Mouse (Mus musculus) left cerebral cortex, postnatal 36 days (tissue): ENCODE measurements around the gene Pou2f3. TPM values are rescaled to one million over a fixed set of nuclear protein-coding genes. Genes with fewer than 3 reads are reported as not detected.
A peak's percentile ranks its signal among the peaks of the same experiment; 100 is the strongest.
"Not testable (repeated sequence)": the region's sequence is repeated elsewhere in the genome, so short reads cannot be mapped to it uniquely, and the experiment has no call there.

Source experiments
- DNase-seq, 2 experiments: peaks; one replicate each; pipeline ENCODE4 v3.0.0; 2021 to 2022; ENCODE audit warnings: low spot score in 2 of 2, mixed read lengths in 1 of 2
- intact Hi-C: fragments of 180-260 bp; cut with DNase I; formaldehyde crosslinking; loops from one replicate; pipeline ENCODE4 v1.15.1; 2025
- total RNA-seq, 2 experiments: library from RNA; stranded (reverse); gene quantifications; 2 replicates each; pipeline ENCODE4 v1.2.3; 2021

The Pou2f3 gene
- total RNA-seq, 2 experiments from 2014 or later, result 0.29 TPM; not detected in 1

DNA sequence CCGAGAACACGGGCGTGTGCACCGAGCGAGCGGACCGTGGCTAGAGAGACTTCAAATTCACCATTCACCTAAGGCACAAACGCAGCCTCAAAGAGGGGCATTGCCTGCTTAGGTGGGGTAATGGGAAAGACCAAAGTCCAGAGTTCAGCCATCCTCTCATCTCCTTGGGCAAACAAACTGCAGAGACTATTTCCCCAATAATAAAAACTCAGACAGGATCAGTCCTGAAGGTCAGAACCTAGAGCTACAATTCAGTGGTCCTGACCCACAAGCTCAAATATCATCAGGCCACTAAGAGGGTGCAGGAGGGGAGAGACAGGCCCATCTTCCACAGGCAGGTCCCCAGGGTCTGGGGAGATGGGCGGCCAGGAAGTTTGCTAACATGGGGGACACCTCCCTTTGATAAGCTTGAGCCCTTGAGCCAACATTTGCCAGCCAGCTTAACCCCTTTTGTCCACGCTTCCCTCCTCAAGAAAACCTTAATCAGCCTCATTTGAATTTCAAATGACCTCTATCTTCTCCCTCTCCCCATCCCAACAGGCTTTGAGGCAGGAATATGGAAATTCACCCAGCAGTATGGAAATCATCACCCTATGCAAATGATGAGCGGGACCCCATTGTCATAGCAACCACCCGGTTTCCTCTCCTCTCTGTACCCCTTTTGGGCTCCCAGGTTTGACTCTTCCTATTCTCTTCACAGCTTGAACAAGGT lies 21.7 kb downstream of the Pou2f3 start:
- intact Hi-C loops, result no loop called here
- no peak for DNase-seq

DNA sequence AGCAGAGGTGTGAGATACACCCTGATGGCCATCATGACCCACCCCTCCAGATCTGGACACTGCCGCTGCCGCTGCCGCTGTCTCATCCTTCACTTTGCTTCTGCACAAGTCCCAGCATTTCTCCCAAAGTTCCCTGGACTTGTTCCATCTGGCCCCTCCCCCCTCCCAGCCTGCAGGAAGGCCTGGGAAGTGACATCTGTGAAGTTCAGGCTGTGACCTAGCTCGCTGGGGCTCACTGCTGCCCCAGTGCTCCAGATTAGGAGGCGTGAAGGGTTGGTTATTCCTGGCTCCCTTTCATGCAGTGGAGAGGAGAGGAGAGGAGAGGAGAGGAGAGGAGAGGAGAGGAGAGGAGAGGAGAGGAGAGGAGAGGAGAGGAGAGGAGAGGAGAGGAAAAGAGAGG lies 30.6 kb downstream of the Pou2f3 start:
- no peak for DNase-seq
- intact Hi-C loops, result no loop called here

DNA sequence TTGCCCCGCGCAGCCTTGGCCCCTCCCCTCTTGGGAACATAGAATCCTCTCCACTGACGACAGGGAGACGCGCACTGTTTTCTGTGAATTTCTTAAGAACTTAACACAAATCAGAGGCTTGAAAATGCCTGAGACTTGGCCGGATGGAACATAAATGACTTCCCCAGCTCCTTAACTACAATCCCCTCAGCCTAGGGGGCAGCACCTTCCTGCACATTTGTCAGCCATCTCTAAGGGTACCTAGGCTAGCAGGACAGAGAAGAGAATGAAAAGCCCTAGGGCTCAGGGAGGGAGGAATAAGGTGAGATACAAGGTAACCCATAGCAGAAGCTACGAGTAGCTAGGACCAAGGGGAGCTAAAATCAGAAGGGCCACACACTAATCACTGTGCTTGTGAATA lies 32.0 kb downstream of the Pou2f3 start:
- no peak for DNase-seq
- intact Hi-C loops, result no loop called here

DNA sequence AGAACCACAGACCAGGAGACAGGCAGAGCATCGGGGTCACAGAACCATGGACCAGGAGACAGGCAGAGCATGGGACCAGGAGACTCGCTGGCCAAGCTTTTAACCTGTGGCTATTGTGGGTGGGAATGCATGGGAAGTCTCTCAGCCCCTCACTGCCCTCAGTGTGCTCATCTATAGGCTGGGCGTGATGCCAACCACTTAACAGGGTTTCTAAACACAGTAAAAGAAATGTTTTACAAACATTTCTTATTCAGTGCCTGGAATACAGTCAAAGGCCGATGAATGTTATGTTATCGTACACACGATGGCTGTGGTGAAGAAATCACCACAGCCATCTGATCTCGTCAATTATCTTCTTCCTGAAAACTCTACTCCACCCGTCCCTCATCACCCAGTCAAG lies 43.1 kb downstream of the Pou2f3 start:
- no peak for DNase-seq
- intact Hi-C loops, result no loop called here

DNA sequence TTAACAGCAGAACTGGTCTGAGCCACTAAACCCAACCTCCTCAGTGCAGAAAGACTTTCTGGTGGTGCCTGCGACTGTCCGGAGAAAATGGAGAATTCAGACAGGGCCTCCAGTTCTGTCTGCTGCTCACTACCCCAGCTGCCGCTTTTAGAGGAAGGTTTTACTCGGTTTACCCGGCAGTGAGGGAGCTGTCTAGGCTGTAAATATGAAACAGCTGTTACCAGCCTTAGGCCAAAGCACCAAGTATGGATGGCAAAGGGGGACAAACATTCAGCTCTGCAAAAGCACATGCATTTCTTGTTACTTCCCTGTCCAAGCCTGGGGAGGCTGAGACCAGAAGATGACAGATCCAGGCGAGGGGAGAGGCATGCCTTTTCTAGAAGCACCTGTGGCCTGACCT lies 43.8 kb downstream of the Pou2f3 start:
- intact Hi-C loops, result no loop called here

DNA sequence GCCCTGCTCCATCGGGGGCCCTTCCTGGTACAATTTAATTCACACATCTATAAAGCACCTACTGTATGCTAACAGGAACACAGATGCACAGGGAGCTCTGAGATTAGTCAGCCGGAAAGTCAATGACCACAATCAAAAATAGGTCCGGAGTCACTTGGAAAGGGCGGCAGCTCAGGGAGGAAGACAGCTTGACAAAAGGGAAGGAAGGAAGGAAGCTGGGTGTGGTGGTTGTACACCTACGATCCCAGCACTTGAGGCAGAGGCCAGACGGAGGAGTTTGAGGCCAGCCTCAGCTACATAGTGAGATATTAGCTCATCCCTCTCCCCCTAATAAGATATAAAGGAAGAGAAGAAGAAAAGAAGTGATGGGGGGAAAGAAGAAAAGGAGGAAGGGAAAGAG lies 54.2 kb downstream of the Pou2f3 start:
- DNase-seq, result no peak
- intact Hi-C loops, result no loop called here

More for the DNA sequence above, 43.8 kb downstream of the Pou2f3 start:
- DNase-seq, result no peak

DNA sequence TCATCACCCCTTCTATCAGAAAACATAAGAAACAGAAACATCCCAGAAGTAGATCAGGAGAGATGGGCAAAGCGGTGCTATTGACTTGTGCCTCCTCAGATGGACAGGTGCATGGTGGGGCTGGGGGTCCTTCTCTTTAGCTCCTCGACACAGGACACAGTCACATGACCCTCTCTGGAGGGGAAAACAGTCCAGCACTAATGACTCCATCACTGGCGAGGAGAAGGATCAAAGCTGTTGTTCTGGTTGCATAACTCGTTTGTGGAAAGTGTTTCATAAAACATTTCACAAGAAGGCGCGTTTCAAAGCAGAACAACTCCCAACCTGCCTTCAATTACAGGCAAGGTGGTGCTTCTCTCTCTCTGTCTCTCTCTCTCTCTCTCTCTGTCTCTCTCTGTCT lies 58.4 kb downstream of the Pou2f3 start:
- DNase-seq, result no peak
- intact Hi-C loops, result no loop called here

DNA sequence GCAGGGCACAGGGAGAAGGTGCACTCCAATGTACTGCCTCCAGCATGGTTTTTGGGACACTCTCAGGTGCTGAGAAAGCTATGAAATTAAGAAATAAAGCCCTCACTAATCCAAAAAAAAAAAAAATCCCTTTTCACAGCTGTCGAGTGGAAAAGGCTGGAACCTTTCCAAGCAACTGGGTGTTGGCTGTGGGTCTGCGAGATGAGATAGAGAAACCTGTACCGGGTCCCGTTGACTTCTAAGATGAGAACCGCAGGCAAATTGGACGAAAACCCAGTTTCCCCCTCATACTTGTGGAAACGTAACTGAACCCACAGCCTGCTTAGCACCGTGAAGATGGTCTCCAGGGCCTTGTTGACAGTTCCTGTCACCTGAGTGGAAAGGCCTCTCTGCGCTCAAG lies 59.2 kb downstream of the Pou2f3 start:
- DNase-seq, result no peak
- intact Hi-C loops, result no loop called here

DNA sequence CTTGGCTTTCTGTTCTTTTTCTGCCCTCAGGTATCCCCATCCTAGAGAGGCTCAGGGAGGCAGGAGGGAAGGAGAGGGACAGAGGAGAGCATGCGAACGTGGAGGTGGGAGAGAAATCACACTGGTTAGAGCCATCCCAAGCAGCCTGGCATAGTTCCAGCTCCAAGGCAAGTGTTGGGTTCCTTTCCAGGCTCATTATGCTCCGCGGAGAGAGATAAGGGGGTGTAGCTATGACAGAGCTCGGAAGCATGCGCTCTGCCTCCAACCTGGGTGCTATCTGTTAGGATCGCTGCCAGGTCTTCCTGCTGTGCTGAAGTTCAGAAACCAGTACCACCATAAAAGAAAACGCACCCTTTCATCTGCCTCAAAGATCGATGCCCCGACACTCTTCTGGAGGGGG lies 60.1 kb downstream of the Pou2f3 start:
- intact Hi-C loops, result no loop called here
- peak; percentile 69 to 80 for DNase-seq

DNA sequence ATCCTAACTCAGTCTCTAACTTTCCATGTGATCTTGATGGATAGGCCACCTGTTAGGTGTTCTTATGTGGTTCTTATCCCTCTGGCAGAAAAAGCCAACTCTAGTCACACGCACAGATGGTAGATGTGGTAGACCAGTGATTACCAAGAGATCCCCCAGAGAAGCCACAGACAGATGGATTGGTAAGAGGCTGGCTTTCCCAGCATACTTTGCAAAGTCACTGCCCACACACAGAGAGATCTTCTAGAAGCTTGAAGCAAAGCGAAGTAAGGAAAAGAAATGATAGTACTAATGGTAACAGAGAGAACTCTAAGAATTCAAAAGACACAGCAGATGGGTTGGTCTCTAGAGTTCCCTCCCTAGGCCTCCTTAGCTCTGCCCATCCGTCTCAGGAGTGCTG lies 60.7 kb downstream of the Pou2f3 start:
- peak; percentile 41 to 52 for DNase-seq
- intact Hi-C loops, result no loop called here

DNA sequence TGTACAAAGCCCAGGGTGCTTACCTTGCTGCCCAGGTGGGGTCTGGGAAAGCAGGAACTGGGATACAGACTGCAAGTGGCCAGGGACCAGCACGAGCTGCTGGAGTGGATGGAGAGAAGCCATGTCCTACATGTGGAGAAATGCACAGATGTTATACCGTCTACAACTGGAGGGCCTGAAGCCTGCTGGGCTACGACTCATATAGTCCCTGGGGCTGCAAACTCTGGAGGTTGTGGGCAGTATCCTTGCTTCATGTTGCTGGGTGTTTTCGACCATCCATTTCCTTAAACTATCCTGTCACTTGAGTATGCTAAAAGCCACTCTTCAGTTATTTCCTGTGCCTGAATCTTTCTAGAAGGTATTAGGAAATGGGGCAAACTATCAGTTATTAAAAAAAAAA lies 65.0 kb downstream of the Pou2f3 start:
- intact Hi-C loops, result no loop called here
- no peak for DNase-seq

DNA sequence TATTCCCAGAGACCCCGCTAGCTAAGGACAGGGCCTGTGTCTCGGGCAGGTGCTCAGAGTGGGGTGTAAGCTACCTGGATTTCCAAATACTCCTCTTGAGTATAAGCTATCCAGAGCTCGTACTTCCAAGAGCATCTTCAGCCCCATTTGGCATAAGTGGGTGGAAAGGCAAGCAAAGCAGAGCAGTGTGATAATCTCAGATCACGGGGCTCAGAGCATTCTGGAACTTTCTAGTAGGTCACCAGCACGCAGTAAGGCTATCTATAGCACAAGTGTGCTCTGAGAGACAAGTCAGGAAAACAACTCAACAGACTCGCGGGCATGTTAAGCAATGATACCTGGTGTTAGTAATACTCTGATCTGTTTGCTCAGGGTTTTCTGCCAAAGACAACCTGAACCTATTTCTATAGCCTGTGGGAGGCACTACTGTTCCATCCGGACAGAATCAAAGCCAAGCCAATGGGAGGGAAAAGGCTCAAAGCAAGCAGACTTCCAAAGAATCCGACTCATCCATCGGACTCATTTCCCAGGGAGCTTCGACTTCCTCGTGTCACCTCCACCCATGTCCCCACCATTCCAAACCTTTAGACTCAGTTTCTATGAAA lies 65.9 kb downstream of the Pou2f3 start:
- peak in 1 of 2 experiments; percentile 37 for DNase-seq
- intact Hi-C loops, result loop anchor here (5.0 kb wide), 1 partner anchor 143 kb away; no protein-coding TSS in a partner anchor

DNA sequence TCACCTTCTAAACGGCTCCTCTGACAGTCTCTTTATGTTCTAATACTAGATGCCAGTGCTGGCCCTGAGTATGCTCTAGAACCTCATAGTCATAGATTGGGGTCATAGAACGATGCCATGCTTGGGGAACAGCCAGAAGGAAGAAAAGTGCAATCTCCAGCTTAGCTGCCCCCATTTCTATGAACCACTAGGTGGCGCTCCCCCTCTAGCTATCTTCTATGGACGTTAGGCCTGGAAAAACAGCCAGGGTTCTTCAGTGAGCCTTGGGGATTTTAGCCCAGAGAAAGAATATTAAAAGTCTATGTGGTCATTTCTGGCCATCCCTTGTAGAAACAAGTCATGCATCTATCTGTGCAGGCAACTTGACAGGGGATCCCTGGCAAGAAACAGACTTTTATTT lies 68.3 kb downstream of the Pou2f3 start:
- DNase-seq, result peak; percentile 47 to 60
- intact Hi-C loops, result loop anchor here (1.0 to 5.0 kb wide), 2 partner anchors 69 to 145 kb away; no protein-coding TSS in a partner anchor

DNA sequence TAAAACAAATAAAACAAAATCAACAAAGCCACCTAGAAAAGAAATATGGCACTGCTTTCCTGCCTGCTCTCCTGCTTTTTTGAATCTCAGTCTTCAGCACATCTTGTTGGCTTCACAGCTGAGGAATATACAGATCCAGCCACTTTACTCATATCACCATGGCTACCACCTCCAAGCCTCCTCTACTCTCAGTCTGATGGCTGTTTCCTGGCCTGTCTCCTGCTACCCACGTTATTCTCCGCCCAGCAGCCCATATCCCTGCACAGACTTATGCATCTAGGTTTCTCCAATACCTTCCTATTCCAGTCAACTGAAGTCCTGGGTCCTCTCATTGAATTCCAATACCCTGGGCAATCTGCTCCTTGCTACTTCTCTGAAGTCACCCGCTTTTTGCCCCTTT lies 76.6 kb downstream of the Pou2f3 start:
- intact Hi-C loops, result no loop called here
- DNase-seq, result peak; percentile 65 to 67

DNA sequence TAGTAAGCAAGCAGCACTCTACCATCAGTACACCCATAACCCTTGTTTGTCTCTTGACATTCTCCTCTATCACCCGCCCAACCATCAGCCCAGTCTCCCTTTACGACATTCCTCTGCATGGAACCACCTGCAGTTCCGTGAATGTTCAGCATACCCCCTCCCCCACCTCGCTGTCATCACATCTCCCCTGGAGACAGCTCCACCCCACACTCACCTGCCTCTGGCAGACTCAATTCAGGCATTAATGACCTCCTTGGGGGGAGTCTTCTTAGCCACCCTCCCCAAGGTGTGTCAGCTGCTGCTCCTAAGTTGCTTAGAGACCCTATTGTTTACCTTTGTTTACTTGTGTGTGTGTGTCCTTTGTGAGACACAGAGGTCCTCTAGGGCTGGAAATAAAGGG lies 77.8 kb downstream of the Pou2f3 start:
- no peak for DNase-seq
- intact Hi-C loops, result no loop called here

DNA sequence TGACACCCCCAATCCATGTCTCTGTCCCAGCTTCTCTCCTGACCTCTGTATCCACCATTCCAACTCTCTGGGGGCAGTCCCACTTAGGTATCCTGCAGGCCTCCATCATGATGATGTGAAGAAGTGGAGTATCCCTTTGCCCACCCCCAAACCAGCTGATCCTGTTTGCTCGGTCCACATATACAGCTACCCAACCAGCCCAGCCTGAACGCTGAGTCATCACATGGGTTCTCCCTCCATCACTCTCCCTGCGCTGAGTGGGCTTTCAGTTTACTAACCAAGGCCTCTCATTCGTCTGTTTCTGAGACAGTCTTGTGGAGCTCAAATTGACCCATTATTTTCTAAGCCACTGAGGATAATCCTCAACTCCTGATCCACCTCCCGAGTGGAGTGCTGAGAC lies 78.2 kb downstream of the Pou2f3 start:
- DNase-seq, result no peak
- intact Hi-C loops, result no loop called here

DNA sequence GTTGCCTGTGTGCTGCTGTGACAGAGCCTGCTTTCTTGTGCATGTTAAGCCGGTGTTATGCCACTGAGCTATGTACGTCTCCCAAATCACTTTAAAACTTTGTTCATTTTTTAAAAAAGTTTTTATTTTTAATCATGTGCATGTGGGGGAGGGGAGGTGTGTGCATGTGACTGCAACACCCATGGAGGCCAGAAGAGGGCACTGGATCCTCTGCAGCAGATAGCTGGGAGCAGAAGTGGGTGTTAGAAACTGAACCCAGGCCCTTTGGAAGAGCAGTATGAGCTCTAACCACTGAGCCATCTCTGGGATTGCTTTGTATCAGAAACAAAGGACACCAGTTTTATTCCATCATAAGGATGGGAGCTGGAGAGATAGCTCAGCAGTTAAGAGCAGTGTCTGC lies 79.5 kb downstream of the Pou2f3 start:
- no peak for DNase-seq
- intact Hi-C loops, result no loop called here

DNA sequence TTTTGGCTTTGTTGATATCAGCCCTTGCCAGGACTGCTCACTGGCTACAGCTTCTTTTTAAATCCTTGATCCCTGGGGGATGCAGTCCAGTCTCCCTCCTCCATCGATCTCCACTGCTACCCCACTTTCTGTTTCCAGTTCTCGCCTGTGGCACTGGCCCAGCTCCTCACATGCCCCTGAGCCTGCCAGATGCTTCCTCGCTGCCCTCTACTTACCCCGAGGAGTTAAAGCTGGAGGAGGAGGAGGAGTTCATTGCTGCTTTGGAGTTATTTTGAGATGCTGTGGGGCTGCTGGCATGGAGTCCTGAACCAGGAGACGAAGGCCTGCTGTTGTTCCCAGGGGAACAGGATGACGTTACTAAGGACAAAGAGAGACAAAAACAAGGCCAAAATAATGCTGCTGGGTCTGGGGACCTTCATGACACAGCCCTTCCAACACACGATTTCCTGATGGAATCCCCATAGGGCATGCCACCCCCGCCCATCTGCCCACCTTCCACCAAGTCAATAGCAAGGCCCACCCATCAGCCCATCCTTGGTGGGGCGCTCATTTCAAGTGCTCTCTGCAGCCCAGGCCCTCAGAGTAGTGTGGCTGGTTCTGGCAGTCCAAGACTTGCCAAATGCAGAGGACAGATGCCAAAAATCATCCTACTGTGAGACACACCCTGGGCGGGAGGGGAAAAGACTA lies 82.9 kb downstream of the Pou2f3 start:
- intact Hi-C loops, result no loop called here

DNA sequence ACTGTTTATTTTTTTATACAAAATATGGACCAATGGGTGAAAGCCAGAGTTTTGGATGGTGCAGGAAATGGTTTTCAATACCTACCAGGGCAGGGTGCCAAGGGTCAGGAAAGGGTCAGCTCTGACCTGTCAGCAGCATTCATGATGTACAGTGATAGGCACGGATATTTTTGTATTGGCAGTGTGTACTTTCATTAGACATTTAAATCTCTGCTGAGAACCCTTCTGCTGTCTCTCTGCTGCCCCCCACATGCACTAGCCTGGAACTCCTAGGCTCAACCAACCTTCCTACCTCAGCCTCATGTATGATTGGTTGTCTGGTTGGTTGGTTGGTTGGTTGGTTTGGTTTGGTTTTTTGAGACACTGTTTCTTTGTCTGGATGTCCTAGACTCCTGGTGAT lies 87.8 kb downstream of the Pou2f3 start:
- intact Hi-C loops, result no loop called here
- DNase-seq, result no peak

More for the DNA sequence above, 82.9 kb downstream of the Pou2f3 start:
- peak; percentile 47 to 58 for DNase-seq

DNA sequence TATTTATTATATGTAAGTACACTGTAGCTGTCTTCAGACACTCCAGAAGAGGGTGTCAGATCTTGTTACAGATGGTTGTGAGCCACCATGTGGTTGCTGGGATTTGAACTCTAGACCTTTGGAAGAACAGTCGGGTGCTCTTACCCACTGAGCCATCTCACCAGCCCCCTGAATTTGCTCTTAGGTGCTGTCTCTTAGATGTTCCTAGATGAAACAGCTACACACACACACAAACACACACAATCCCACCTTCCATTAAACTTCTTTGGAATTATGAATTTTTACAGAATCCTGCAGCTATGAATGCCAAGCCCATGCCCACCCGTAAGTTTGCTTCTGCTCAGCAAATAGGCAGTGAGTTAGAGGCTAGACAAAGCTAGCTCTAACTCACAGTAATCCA lies 88.2 kb downstream of the Pou2f3 start:
- intact Hi-C loops, DNase-seq: not testable (repeated sequence)

DNA sequence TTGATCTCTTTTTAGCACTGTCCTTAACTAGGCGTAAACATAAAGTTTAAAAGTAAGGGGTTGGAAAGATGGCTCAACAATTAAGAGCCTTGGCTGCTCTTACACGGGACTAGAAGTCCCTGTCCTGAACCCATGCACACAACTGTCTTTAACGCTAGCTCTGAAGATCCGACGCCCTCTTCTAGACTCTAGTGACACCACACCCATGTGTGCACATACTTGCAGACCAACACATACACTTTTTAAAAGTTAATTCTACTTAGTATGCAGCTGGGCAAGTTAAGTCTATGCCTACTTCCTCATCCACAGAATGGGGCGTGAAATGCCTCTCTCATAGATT lies 93.2 kb downstream of the Pou2f3 start:
- intact Hi-C loops, result no loop called here
- DNase-seq, result no peak
